Mouse (Mus musculus) cerebellum, postnatal 25 days (tissue): ENCODE results near the gene Zfp60.

Source experiments
- DNase-seq, 2 experiments: peaks; one replicate each; pipeline ENCODE4 v3.0.0; 2021; ENCODE audit warnings: mixed read lengths in 2 of 2

The Zfp60 gene

GRCm38 (mm10) chr7:27794566-27794965 is 63.4 kb downstream of the Zfp60 start:
- DNase-seq = no peak

GRCm38 (mm10) chr7:27797906-27798811 is 67.0 kb downstream of the Zfp60 start:
- no peak for DNase-seq

GRCm38 (mm10) chr7:27801137-27801536 is 69.9 kb downstream of the Zfp60 start:
- no peak for DNase-seq

- no peak for DNase-seq
These were observed 71.8 kb downstream of the Zfp60 start for GRCm38 (mm10) chr7:27802986-27803385.
